Mouse (Mus musculus) stomach, postnatal 0 days (tissue): Measurements from ENCODE around the gene Speg. TPM values are rescaled to one million over a fixed set of nuclear protein-coding genes. Genes with fewer than 3 reads are reported as not detected.

Experiments
- ATAC-seq: fragments of 200-750 bp; cut with Nextera tagmentation; 2 replicates; pipeline ENCODE4 v1.8.0; 2017; ENCODE audit not compliant: low FRiP score, low TSS enrichment
- DNase-seq: peaks from one replicate; pipeline ENCODE4 v3.0.0-alpha.2; 2016; ENCODE audit warnings: low spot score
- H3K27ac ChIP-seq: fragments of 300-500 bp; sonication (generic); replicated peaks from 2 replicates; pipeline ENCODE4 v1.5.1; 2014; ENCODE audit warnings: mild to moderate bottlenecking, control low read depth
- H3K27me3 ChIP-seq: fragments of 300-500 bp; sonication (generic); 2 replicates; pipeline ENCODE4 v1.6.1; 2014; ENCODE audit warnings: low read length; ENCODE audit not compliant: control insufficient read depth, insufficient read depth
- H3K36me3 ChIP-seq: fragments of 300-500 bp; sonication (generic); 2 replicates; pipeline ENCODE4 v1.6.1; 2014; ENCODE audit warnings: low read length, mixed read lengths; ENCODE audit not compliant: control insufficient read depth, insufficient read depth
- H3K4me1 ChIP-seq: fragments of 300-500 bp; sonication (generic); replicated peaks from 2 replicates; pipeline ENCODE4 v1.6.1; 2014; ENCODE audit warnings: antibody characterized with exemption; ENCODE audit not compliant: control insufficient read depth, insufficient read depth
- H3K4me2 ChIP-seq: fragments of 300-500 bp; sonication (generic); replicated peaks from 2 replicates; pipeline ENCODE4 v1.6.1; 2014; ENCODE audit warnings: low read depth, mild to moderate bottlenecking, control low read depth, moderate library complexity
- H3K4me3 ChIP-seq: fragments of 300-500 bp; sonication (generic); 2 replicates; pipeline ENCODE4 v1.5.1; 2014; ENCODE audit warnings: low read depth, low read length, control low read depth
- H3K9ac ChIP-seq: fragments of 300-500 bp; sonication (generic); 2 replicates; pipeline ENCODE4 v1.6.1; 2014; ENCODE audit warnings: mild to moderate bottlenecking, low read length, control low read depth, mixed read lengths
- H3K9me3 ChIP-seq: fragments of 300-500 bp; sonication (generic); 2 replicates; pipeline ENCODE4 v1.6.1; 2016; ENCODE audit warnings: low read length; ENCODE audit not compliant: control insufficient read depth
- CTCF ChIP-seq: IDR thresholded peaks from 2 replicates; pipeline ENCODE4 v1.5.1; 2016; ENCODE audit warnings: antibody characterized with exemption, low read depth, mild to moderate bottlenecking, moderate library complexity
- EP300 ChIP-seq: optimal IDR thresholded peaks from 2 replicates; pipeline ENCODE3; 2016; ENCODE audit warnings: antibody characterized with exemption
- WGBS: fragments of 180-500 bp; shearing (Covaris S2); extraction: QIAGEN DNeasy Blood & Tissue Kit; methylation state at CpG from one replicate; pipeline ENCODE4 v1.1.7; 2014; 5-methylcytosine and 5-hydroxymethylcytosine counted together
- polyA plus RNA-seq: library from polyadenylated mRNA; unstranded; fragments of >200 nt; fragmentation: Nextera tagmentation; extraction: Ambion mirVana; gene quantifications from 2 replicates; pipeline ENCODE4 v1.2.1, GENCODE M21; 2015

Gene Speg
- polyA plus RNA-seq, 1 experiment from 2014 or later, result 30.0 TPM

- Histone ChIP-seq H3K4me3 (peak overlapping the region; percentile 71; the same call in 1 of the 2 replicates), H3K4me1 (0 out of 2 replicates have a peak, but pooled peaks cover 2% of the 10 kb centered on the region), H3K36me3 (0 out of 2 replicates have a peak, but pooled peaks cover 6% of the 10 kb centered on the region), H3K9me3 (no peaks in the 10 kb centered on the region), H3K27me3 (peaks cover 2% of the 10 kb centered on the region; the same call in 1 of the 2 replicates), H3K27ac (no peak overlapping the region), H3K4me2 (peak overlapping the region; percentile 86), H3K9ac (no peak overlapping the region)
- TF ChIP-seq CTCF (no peak), EP300 (no peak)
- DNase-seq (no peak), ATAC-seq (no peak)
- WGBS, result 47% methylated on average over 3 of the region's 3 CpGs
These were observed 102.8 kb downstream of the Speg start for GRCm38 (mm10) chr1:75477966-75478290.

- ATAC-seq (no peak), DNase-seq (peak; percentile 57)
- TF ChIP-seq CTCF (no peak), EP300 (no peak)
- under 1% methylated on average over 20 of the region's 25 CpGs for WGBS
- H3K9me3 ChIP-seq, result no peaks in the 10 kb centered on the region
- peak overlapping the region; percentile 71 for H3K4me3 ChIP-seq
- H3K9ac ChIP-seq, result peak overlapping the region; percentile 75
- H3K27me3 ChIP-seq, result peaks cover 2% of the 10 kb centered on the region; the same call in 1 of the 2 replicates
- 0 out of 2 replicates have a peak, but pooled peaks cover 2% of the 10 kb centered on the region for H3K4me1 ChIP-seq
- 0 out of 2 replicates have a peak, but pooled peaks cover 6% of the 10 kb centered on the region for H3K36me3 ChIP-seq
- H3K4me2 ChIP-seq, result peak overlapping the region; percentile 86
- peak overlapping the region; percentile 78 for H3K27ac ChIP-seq
These were observed 103.4 kb downstream of the Speg start for GRCm38 (mm10) chr1:75478497-75478896.

GRCm38 (mm10) chr1:75478916-75479634 is 104.0 kb downstream of the Speg start, which contains the start of the genes Chpf and Tmem198:
TSS of gene Chpf (minus strand) at chr1:75479307.
TSS of gene Tmem198 (plus strand) at chr1:75479532.
- peak; percentile 89 for ATAC-seq
- TF ChIP-seq CTCF (peak; percentile 20; the same call in 1 of the 2 replicates), EP300 (peak; percentile 64)
- Histone ChIP-seq H3K9me3 (no peaks in the 10 kb centered on the region), H3K9ac (peak within 1 kb of the TSS; percentile 75), H3K27ac (peak within 1 kb of the TSS; percentile 78), H3K4me3 (peak within 1 kb of the TSS; percentile 71), H3K4me1 (0 out of 2 replicates have a peak, but pooled peaks cover 2% of the 10 kb centered on the region), H3K4me2 (peak within 1 kb of the TSS; percentile 86), H3K27me3 (peaks cover 2% of the 10 kb centered on the region; the same call in 1 of the 2 replicates), H3K36me3 (0 out of 2 replicates have a peak, but pooled peaks cover 6% of the 10 kb centered on the region)
- WGBS, result under 1% methylated on average over 61 of the region's 76 CpGs
- peak; percentile 96 for DNase-seq

- no peak overlapping the region for H3K27ac ChIP-seq
- under 1% methylated on average over 24 of the region's 24 CpGs for WGBS
- H3K9me3 ChIP-seq, result no peaks in the 10 kb centered on the region
- peak overlapping the region; percentile 86 for H3K4me2 ChIP-seq
- H3K4me3 ChIP-seq, result peak overlapping the region; percentile 71
- H3K36me3 ChIP-seq, result 0 out of 2 replicates have a peak, but pooled peaks cover 6% of the 10 kb centered on the region
- no peak overlapping the region for H3K9ac ChIP-seq
- H3K27me3 ChIP-seq, result peaks cover 2% of the 10 kb centered on the region; the same call in 1 of the 2 replicates
- ATAC-seq (peak; percentile 11; the same call in 1 of the 2 replicates), DNase-seq (no peak)
- TF ChIP-seq EP300, result no peak
- no peak for TF ChIP-seq CTCF
- 0 out of 2 replicates have a peak, but pooled peaks cover 2% of the 10 kb centered on the region for H3K4me1 ChIP-seq
These were observed 104.5 kb downstream of the Speg start for GRCm38 (mm10) chr1:75479635-75479989.

- H3K4me2 ChIP-seq, result peak overlapping the region; percentile 86
- H3K27me3 ChIP-seq, result peaks cover 2% of the 10 kb centered on the region; the same call in 1 of the 2 replicates
- TF ChIP-seq EP300 (no peak), CTCF (no peak)
- 0 out of 2 replicates have a peak, but pooled peaks cover 2% of the 10 kb centered on the region for H3K36me3 ChIP-seq
- DNase-seq (no peak), ATAC-seq (no peak)
- no peak overlapping the region for H3K27ac ChIP-seq
- H3K9me3 ChIP-seq, result no peaks in the 10 kb centered on the region
- 0 out of 2 replicates have a peak, but pooled peaks cover 2% of the 10 kb centered on the region for H3K4me1 ChIP-seq
- 20% methylated on average over 13 of the region's 13 CpGs for WGBS
- H3K4me3 ChIP-seq, result peak overlapping the region; percentile 71; the same call in 1 of the 2 replicates
- no peak overlapping the region for H3K9ac ChIP-seq
These were observed 104.9 kb downstream of the Speg start for GRCm38 (mm10) chr1:75480036-75480435.
